In genomic region chr5:144259228-144259627, GRCm38 (mm10) we compare ENCODE assay signal across 8 mouse cellular contexts. TPM values are rescaled to one million over a fixed set of nuclear protein-coding genes. Genes with fewer than 3 reads are reported as not detected.
A peak's percentile ranks its signal among the peaks of the same experiment; 100 is the strongest.
DNase-seq lines count a peak whose midpoint lies in the region; ATAC-seq and TF ChIP-seq lines count a peak whose summit lies in the region.

No protein-coding gene starts in this region.

- H3K4me1 ChIP-seq in forebrain, embryonic 10.5 days: peaks cover 60% of the 10 kb centered on the region
- peaks cover 53% of the 10 kb centered on the region for H3K4me1 ChIP-seq in forebrain, embryonic 15.5 days
- peaks cover 50% of the 10 kb centered on the region for H3K4me1 ChIP-seq in kidney, adult 2 months (ENCODE audit: control insufficient read depth, insufficient read depth, low read length)
- peaks cover 28% of the 10 kb centered on the region for H3K4me1 ChIP-seq in forebrain, embryonic 14.5 days (ENCODE audit: control insufficient read depth, insufficient read depth, low read length)
- H3K4me1 ChIP-seq in midbrain, embryonic 13.5 days (replicated peaks): peaks cover 66% of the 10 kb centered on the region

- H3K4me3 ChIP-seq in forebrain, embryonic 10.5 days: peak overlapping the region; percentile 99; the same call in 1 of the 2 replicates
- H3K4me3 ChIP-seq in forebrain, embryonic 15.5 days: no peak overlapping the region
- no peak overlapping the region for H3K4me3 ChIP-seq in kidney, adult 2 months (ENCODE audit: insufficient read depth, low read depth, low read length)
- H3K4me3 ChIP-seq in forebrain, embryonic 14.5 days (ENCODE audit: low read depth, low read length): no peak overlapping the region
- 0 out of 2 replicates have a peak overlapping the region, but pooled peaks have one; percentile 98 for H3K4me3 ChIP-seq in midbrain, embryonic 13.5 days (replicated peaks)

- TF ChIP-seq CTCF in kidney, adult 2 months (conservative IDR thresholded peaks at IDR 0.05; ENCODE audit: insufficient read depth, insufficient read length, low read depth, low read length): no peak

- H3K4me2 ChIP-seq in forebrain, embryonic 15.5 days (replicated peaks): no peak overlapping the region
- peak overlapping the region; percentile 74 for H3K4me2 ChIP-seq in forebrain, embryonic 14.5 days (ENCODE audit: low read length)
- peak overlapping the region; percentile 77 for H3K4me2 ChIP-seq in midbrain, embryonic 13.5 days (replicated peaks)

- H3K9ac ChIP-seq in forebrain, embryonic 15.5 days (replicated peaks): no peak overlapping the region
- peak overlapping the region; percentile 86 for H3K9ac ChIP-seq in forebrain, embryonic 14.5 days (ENCODE audit: low read length)
- H3K9ac ChIP-seq in midbrain, embryonic 13.5 days (replicated peaks): peak overlapping the region; percentile 96; the same call in 1 of the 2 replicates

- no peak for TF ChIP-seq POLR2A in kidney, adult 2 months (IDR thresholded peaks at IDR 0.05; ENCODE audit: low read depth, low read length)

- H3K9me3 ChIP-seq in forebrain, embryonic 10.5 days: no peaks in the 10 kb centered on the region
- no peaks in the 10 kb centered on the region for H3K9me3 ChIP-seq in forebrain, embryonic 15.5 days
- no peaks in the 10 kb centered on the region for H3K9me3 ChIP-seq in forebrain, embryonic 14.5 days (replicated peaks; ENCODE audit: control insufficient read depth, low read length)
- no peaks in the 10 kb centered on the region for H3K9me3 ChIP-seq in midbrain, embryonic 13.5 days

- WGBS in forebrain, embryonic 10.5 days: 70% methylated on average over 6 of the region's 6 CpGs
- WGBS in forebrain, embryonic 15.5 days: 73% methylated on average over 6 of the region's 6 CpGs
- 42% methylated on average over 6 of the region's 6 CpGs for WGBS in kidney, adult 2 months
- WGBS in forebrain, embryonic 14.5 days: 70% methylated on average over 6 of the region's 6 CpGs
- 72% methylated on average over 6 of the region's 6 CpGs for WGBS in midbrain, embryonic 13.5 days

- ATAC-seq in forebrain, embryonic 15.5 days (replicated peaks): no peak
- no peak for ATAC-seq in forebrain, embryonic 14.5 days
- ATAC-seq in midbrain, embryonic 13.5 days: no peak

- H3K36me3 ChIP-seq in forebrain, embryonic 10.5 days (replicated peaks): peaks cover 67% of the 10 kb centered on the region
- no peaks in the 10 kb centered on the region; the same call in 1 of the 2 replicates for H3K36me3 ChIP-seq in forebrain, embryonic 15.5 days
- no peaks in the 10 kb centered on the region; the same call in 1 of the 2 replicates for H3K36me3 ChIP-seq in kidney, adult 2 months (ENCODE audit: control insufficient read depth, insufficient read depth, low read length)
- peaks cover 38% of the 10 kb centered on the region for H3K36me3 ChIP-seq in forebrain, embryonic 14.5 days (ENCODE audit: control insufficient read depth, insufficient read depth, low read length)
- peaks cover 29% of the 10 kb centered on the region for H3K36me3 ChIP-seq in midbrain, embryonic 13.5 days

- no peak for DNase-seq in forebrain, embryonic 10.5 days (ENCODE audit: extremely low spot score, low spot score)
- peak; percentile 29 for DNase-seq in kidney, adult 2 months
- no peak for DNase-seq in kidney, adult 8-10 months
- no peak for DNase-seq in forebrain, embryonic 14.5 days (ENCODE audit: low spot score)
- no peak for DNase-seq in adrenal gland, adult 2 months
- DNase-seq in spleen, postnatal 36 days (ENCODE audit: low spot score in 2 of 2): no peak

- peak overlapping the region; percentile 98; the same call in 1 of the 2 replicates for H3K27ac ChIP-seq in forebrain, embryonic 10.5 days
- no peak overlapping the region for H3K27ac ChIP-seq in forebrain, embryonic 15.5 days (replicated peaks)
- H3K27ac ChIP-seq in kidney, adult 2 months (ENCODE audit: insufficient read depth, low read depth, low read length): peak overlapping the region; percentile 78
- H3K27ac ChIP-seq in forebrain, embryonic 14.5 days (ENCODE audit: low read depth, low read length): no peak overlapping the region
- H3K27ac ChIP-seq in midbrain, embryonic 13.5 days: no peak overlapping the region

- H3K27me3 ChIP-seq in forebrain, embryonic 10.5 days (ENCODE audit: poor library complexity, severe bottlenecking): no peaks in the 10 kb centered on the region
- no peaks in the 10 kb centered on the region for H3K27me3 ChIP-seq in forebrain, embryonic 15.5 days
- H3K27me3 ChIP-seq in kidney, adult 2 months (replicated peaks; ENCODE audit: control insufficient read depth, insufficient read depth, low read length): no peaks in the 10 kb centered on the region
- no peaks in the 10 kb centered on the region for H3K27me3 ChIP-seq in forebrain, embryonic 14.5 days (replicated peaks; ENCODE audit: control insufficient read depth, insufficient read depth, low read length)
- no peaks in the 10 kb centered on the region for H3K27me3 ChIP-seq in midbrain, embryonic 13.5 days

RNA-seq across cellular contexts. Expression of gene Bri3, which starts 15.0 kb away (rescaled TPM):
- 113 and 119 TPM in 2 replicates for polyA plus RNA-seq in forebrain, embryonic 10.5 days (2016; fragmentation: Nextera tagmentation; extraction: Ambion mirVana)
- polyA plus RNA-seq in forebrain, embryonic 15.5 days (2015; fragmentation: Nextera tagmentation; extraction: Ambion mirVana): 111 and 115 TPM in 2 replicates
- polyA plus RNA-seq in kidney, adult 2 months (2012; rRNA removed): 190 and 242 TPM in 2 replicates
- polyA plus RNA-seq in forebrain, embryonic 14.5 days (2014; fragmentation: Nextera tagmentation; extraction: Ambion mirVana): 82.8 and 105 TPM in 2 replicates
- polyA plus RNA-seq in midbrain, embryonic 13.5 days (2015; fragmentation: Nextera tagmentation; extraction: Ambion mirVana): 133 and 137 TPM in 2 replicates
- 100 to 1,000 TPM; 127 TPM for total RNA-seq in adrenal gland, adult 2 months (2021)
- 248 and 377 TPM in 2 replicates for polyA plus RNA-seq in adrenal gland, adult 2 months (2012; rRNA removed)

RNA-seq across cellular contexts. Expression of gene Tecpr1, which starts 35.8 kb away (rescaled TPM):
- 18.1 and 19.9 TPM in 2 replicates for polyA plus RNA-seq in forebrain, embryonic 10.5 days (2016; fragmentation: Nextera tagmentation; extraction: Ambion mirVana)
- 46.3 and 50.8 TPM in 2 replicates for polyA plus RNA-seq in forebrain, embryonic 15.5 days (2015; fragmentation: Nextera tagmentation; extraction: Ambion mirVana)
- polyA plus RNA-seq in kidney, adult 2 months (2012; rRNA removed): 35.6 and 36.6 TPM in 2 replicates
- polyA plus RNA-seq in forebrain, embryonic 14.5 days (2014; fragmentation: Nextera tagmentation; extraction: Ambion mirVana): 21.7 and 26.5 TPM in 2 replicates
- 42.8 and 44.8 TPM in 2 replicates for polyA plus RNA-seq in midbrain, embryonic 13.5 days (2015; fragmentation: Nextera tagmentation; extraction: Ambion mirVana)
- total RNA-seq in adrenal gland, adult 2 months (2021): 100 to 1,000 TPM in 1 of 2 experiments, 10 to 100 TPM in 1; 77.8 to 125 TPM
- polyA plus RNA-seq in adrenal gland, adult 2 months (2012; rRNA removed): 130 and 135 TPM in 2 replicates

Comparison
In these comparisons a context has a peak if more than half of its experiments do, and no peak if none do; other contexts are left out.
1. H3K27ac ChIP-seq: peak in forebrain, embryonic 10.5 days (single experiment) and kidney, adult 2 months (single experiment); none in forebrain, embryonic 15.5 days (single experiment), forebrain, embryonic 14.5 days (single experiment) and midbrain, embryonic 13.5 days (single experiment).
2. H3K4me3 ChIP-seq: peak in forebrain, embryonic 10.5 days (single experiment) and midbrain, embryonic 13.5 days (single experiment); none in forebrain, embryonic 15.5 days (single experiment), kidney, adult 2 months (single experiment) and forebrain, embryonic 14.5 days (single experiment).